Mouse (Mus musculus): ENCODE results near the gene Tgm1. TPM values are rescaled to one million over a fixed set of nuclear protein-coding genes. Genes with fewer than 3 reads are reported as not detected.
A peak's percentile ranks its signal among the peaks of the same experiment; 100 is the strongest.

Tgm1 gene
- total RNA-seq, 4 experiments from 2014 or later: 0.17 to 0.46 (median 0.30) TPM

GRCm38 (mm10) chr14:55723433-55723832 lies 9.7 kb upstream of the Tgm1 start:
- DNase-seq: no peak

GRCm38 (mm10) chr14:55722438-55722945 lies 8.8 kb upstream of the Tgm1 start:
- DNase-seq: no peak

GRCm38 (mm10) chr14:55721700-55722437 lies 8.1 kb upstream of the Tgm1 start, which contains the start of gene Rabggta:
TSS of gene Rabggta (minus strand) at chr14:55722263.
- DNase-seq: peak; percentile 84

GRCm38 (mm10) chr14:55721076-55721475 lies 7.3 kb upstream of the Tgm1 start:
- no peak for DNase-seq

- no peak for DNase-seq
Observed at GRCm38 (mm10) chr14:55720666-55721065, 6.9 kb upstream of the Tgm1 start.

- no peak for DNase-seq
Observed at GRCm38 (mm10) chr14:55719737-55720136, 6.0 kb upstream of the Tgm1 start.

GRCm38 (mm10) chr14:55716884-55717283 lies 3.2 kb upstream of the Tgm1 start:
- DNase-seq: no peak

GRCm38 (mm10) chr14:55716271-55716670 lies 2.5 kb upstream of the Tgm1 start:
- no peak for DNase-seq

GRCm38 (mm10) chr14:55714893-55715292 lies 1.2 kb upstream of the Tgm1 start:
- DNase-seq: no peak

GRCm38 (mm10) chr14:55713007-55713728 lies 558 bp downstream of the Tgm1 start:
- DNase-seq: no peak

GRCm38 (mm10) chr14:55711786-55712185 lies 1.9 kb downstream of the Tgm1 start:
- DNase-seq: no peak

GRCm38 (mm10) chr14:55709509-55709908 lies 4.2 kb downstream of the Tgm1 start:
- DNase-seq: no peak

- DNase-seq: no peak
Observed at GRCm38 (mm10) chr14:55707397-55707796, 6.3 kb downstream of the Tgm1 start.

GRCm38 (mm10) chr14:55706051-55706600 lies 7.6 kb downstream of the Tgm1 start:
- no peak for DNase-seq

- no peak for DNase-seq
Observed at GRCm38 (mm10) chr14:55702761-55703160, 11.0 kb downstream of the Tgm1 start.

- DNase-seq: no peak
Observed at GRCm38 (mm10) chr14:55701131-55701530, 12.6 kb downstream of the Tgm1 start.

- DNase-seq: no peak
Observed at GRCm38 (mm10) chr14:55697226-55697625, 16.5 kb downstream of the Tgm1 start.

- DNase-seq: no peak
Observed at GRCm38 (mm10) chr14:55689433-55689832, 24.3 kb downstream of the Tgm1 start.

GRCm38 (mm10) chr14:55682118-55682493 lies 31.6 kb downstream of the Tgm1 start:
- no peak for DNase-seq

GRCm38 (mm10) chr14:55681160-55682117 lies 32.3 kb downstream of the Tgm1 start, which contains the start of gene Tinf2:
TSS of gene Tinf2 (minus strand) at chr14:55681820.
- peak; percentile 94 for DNase-seq

- DNase-seq: no peak
Observed at GRCm38 (mm10) chr14:55677615-55678014, 36.1 kb downstream of the Tgm1 start.

- DNase-seq: no peak
Observed at GRCm38 (mm10) chr14:55672741-55673060, 41.0 kb downstream of the Tgm1 start.

Data from adrenal gland, adult 8-10 months (tissue).